Mouse (Mus musculus): ENCODE data around the gene Epgn.

DNA sequence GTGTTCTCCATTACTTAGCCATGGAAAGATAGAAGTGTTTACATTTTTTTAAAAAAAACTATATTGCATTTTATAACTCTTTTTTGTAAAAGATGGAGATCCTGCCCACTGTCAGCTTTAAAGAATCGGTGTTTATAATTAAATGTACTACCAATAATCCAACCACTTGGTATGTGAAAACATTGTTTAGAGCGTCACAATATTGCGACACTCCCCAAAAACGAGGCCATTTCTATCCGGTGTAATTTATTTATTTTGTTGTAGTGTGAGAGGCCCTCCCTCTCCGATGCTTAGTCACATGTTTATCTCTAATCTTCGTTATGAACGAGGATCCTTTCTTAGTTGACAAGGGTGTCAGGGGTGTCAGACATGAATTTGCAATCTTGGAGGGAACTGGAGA, 21.1 kb downstream of the Epgn start:
- no peak for TF ChIP-seq CTCF (IDR thresholded peaks at IDR 0.05; ENCODE audit: low read depth, low read length)
- TF ChIP-seq GATA1 (IDR thresholded peaks at IDR 0.05; ENCODE audit: borderline replicate concordance, low read length), result no peak
- no peak for TF ChIP-seq GATA2 (IDR thresholded peaks at IDR 0.05; ENCODE audit: borderline replicate concordance, low read depth, low read length)
